Mouse (Mus musculus) retina, postnatal 1 day (tissue): ENCODE data around the gene Lgals8.

Experiments used
- DNase-seq: peaks from one replicate; pipeline ENCODE4 v3.0.0-alpha.2; 2012

Gene Lgals8

DNA sequence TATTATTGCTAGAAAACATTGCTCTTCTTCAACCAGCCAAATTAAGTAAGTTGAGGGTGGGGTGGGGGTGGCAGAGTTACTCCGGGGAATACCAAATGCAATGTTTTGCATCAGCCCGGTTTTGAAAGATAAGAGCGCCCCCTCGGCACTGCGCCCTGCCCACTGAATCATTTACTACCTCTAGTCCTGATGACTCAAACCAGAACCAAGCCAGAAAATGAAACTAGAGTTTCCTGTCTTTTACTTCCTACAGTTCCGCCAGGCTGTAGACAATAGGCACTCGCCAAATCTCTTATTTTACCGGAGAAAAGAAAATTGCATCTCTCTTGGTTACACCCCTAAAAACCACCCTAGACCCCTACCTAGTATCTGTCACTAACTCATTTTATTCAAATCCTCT lies 4.3 kb downstream of the Lgals8 start:
- DNase-seq: peak; percentile 37

DNA sequence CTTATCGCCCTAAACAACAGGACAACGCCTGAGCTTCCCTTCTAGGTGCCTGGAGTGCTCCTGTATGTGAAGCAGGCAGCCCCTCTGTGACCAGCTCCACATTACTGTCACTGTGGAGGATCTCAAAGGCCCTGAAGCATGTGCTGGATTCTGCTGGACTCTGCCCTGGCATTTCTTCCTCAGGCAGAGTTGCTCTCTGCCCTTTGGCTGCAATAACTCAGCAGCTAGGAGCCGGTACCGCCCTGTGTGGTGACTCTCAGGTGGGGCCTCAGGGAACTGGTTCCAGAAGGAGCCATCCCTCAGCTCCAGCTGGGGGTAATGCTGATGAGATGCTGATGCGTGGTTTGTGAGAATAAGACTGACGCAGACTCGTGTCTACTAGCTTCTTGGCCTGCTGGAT lies 8.0 kb downstream of the Lgals8 start:
- no peak for DNase-seq

DNA sequence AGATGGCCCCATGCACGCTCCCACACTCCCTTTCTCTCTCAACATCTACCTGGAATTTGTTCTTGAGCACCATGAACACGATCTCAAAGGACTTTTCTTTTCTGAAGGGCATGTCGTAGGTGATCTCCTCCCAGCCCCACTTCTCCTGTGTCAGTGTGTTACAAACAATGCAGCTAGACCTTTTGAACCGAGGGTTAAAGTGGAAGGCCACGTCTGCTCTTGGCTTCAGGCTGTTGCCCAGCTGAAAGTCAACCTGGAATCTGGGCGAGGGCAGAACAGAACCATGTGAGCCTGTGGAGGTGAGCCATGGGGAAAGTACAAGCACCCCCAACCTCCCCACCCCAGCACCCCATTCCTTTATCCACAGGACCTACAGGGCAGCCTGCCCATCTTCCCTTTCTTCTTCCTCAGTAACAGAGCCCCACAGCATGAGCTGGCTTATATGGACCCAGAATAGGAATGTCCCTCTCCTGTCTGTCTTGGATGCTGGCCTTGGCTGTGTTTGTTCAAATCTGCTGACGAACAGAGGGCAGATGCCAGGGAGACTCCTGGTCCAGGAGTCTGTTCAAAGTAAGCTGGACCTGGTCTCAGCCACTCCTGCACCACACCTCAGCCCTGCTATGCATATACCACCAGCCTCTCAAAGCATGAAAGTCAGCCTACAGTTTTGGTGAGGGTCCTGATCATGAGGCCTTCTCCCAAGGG lies 9.9 kb downstream of the Lgals8 start:
- no peak for DNase-seq

DNA sequence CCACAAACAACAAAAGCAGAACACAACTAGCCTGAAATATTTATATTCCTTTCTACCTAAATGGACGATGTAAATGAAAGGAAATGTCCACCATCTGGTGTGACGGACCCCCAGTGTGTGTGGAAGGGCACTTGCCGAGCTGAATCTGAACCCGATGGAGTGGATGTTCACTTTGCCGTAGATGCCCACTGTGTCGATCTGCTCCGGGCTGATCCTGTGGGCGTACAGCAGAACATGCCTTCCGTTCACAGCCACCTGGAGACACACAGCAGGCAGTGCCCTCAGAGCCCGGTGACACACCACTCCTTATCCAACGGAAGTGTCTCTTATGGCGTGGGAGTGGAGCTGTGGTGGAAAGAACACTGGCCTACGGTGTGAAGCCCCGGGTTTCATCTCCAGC lies 11.6 kb downstream of the Lgals8 start:
- DNase-seq: no peak

DNA sequence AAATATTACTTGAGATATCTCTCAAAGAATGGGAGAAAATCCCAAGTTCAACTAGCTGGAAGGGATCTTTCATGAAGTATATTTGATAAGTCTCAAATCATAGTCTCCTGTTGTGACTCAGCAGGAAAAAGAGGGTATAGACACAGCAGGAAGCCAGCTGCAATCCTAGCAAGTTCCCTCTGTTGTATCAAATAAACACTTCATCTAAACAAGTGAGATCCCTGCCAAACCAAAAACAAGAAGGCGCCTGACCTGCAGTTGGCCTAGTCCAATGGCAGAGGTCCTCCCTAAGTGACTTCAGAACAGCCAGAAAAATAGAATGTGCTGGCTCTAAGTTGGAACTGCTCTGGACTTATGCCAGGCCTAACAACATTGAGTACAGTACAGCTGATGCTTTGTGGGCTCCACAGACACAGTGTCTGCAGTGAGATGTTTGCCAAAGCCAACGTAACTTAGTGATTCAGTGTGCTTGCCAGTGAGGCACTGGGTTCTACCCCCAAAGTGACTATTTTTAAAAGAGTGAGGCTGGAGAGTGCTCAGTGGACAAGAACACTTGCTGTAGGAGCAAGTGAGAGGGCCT lies 22.6 kb downstream of the Lgals8 start:
- DNase-seq: no peak

DNA sequence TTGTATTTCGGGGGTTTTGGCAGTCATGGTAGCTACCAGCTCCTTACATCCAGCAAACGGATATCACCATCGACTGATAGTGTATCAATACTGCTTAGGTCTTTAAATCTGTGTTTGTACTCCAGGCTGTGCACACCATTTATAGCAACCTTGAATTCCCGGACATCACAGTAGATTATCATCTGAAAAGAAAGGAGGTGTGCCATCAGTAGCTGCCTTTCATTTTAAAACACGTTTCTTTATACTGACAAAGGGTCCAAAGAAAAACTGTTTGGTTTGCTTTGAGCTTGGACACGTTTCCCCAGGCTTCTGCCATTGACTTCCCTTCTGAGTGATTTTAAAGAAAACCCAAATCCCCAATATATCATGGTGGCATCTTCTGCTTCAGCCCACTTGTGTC lies 23.9 kb downstream of the Lgals8 start:
- DNase-seq: no peak

DNA sequence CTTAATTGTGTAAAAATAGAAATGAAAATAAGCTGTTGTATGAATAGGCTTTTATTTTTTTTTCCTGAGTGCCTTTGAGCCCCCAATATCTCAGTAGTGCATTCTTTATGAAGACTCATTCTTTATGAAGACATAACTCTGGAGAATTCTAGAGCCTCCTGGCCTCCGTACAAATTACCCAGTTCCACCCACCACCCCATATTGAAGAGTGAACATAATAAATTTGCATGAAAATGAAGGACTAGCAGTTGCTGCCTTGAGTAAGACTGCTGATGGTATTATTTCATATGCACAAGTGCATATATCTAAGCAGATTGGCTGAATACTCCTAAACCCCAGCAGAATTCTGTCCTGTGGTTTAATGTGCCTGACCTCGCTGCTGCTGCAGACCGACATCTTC lies 25.2 kb downstream of the Lgals8 start:
- no peak for DNase-seq

DNA sequence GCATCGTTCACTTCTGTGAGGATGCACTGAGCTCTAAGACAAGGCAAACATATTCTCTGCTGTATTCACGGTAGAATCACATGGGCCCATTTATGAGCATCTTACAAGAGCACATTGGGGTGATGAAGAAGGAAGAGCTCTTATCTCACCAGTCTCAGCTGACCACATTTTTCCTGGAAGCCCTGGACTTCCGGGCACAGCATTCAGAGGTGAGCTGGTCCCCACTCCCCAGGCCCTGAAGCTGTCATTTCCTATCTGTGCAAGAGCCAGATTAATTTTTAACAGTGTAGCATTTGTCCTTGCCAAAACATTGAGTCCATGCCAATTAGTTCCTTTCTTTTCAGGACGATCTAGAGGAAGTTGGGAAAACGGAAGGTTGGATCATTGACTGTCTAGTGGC lies 30.9 kb downstream of the Lgals8 start:
- DNase-seq: no peak

DNA sequence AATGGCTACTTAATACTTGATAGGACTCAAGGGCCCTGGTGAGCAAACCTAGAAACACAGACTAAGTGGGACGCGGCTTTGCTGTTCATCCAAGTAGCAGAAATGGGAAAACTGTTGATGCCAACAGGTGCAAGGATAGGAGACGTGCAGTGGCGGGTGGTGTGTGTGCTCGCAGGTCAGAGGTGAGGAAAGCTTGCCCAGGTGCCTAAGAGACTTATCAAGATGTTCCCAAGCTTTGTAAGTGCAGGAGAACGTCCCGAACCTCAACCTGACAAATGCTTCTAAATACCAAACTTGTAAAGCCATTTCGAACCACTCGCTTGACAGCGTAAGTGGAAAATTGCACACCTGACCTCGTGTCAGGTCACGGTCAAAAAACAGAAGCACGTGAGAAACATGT lies 36.2 kb downstream of the Lgals8 start:
- DNase-seq: no peak

DNA sequence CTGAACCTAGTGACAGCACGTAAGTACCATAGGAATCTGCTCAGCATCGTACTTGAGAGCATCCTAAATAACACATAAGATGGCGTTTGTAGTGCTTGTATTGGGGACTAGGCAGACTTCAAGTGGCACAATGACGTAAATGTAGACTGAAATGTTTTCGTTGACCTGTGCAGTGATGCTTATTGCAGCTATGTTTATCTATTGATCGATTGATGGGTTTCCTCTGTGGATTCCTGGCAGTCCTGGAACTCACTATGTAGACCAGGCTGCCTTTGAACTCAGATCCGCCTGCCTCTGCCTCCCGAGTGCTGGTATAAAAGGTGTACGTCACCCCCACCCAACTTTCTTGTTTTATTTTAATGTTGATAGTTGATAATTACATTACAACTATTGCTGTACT lies 44.1 kb downstream of the Lgals8 start:
- DNase-seq: no peak

DNA sequence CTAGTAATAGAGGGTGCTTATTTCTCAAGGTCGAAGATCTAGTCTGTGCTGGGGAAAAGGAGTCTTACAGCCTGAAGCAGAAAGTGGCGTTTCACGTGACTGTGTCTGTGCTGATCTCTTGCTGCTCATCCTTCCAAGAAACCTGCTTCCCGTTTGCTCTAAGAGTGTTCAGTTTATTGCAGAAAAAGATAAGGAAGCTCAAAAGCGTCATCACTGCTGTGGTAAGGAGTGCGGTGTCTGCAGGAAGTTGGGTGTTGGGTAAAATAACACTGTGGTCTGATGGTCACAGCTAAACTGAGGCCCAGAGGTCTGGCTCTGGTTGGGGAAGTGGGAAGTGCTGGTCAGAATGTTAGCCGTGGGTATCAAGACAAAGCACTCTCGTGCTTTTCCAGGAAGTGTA lies 52.7 kb downstream of the Lgals8 start:
- DNase-seq: no peak

DNA sequence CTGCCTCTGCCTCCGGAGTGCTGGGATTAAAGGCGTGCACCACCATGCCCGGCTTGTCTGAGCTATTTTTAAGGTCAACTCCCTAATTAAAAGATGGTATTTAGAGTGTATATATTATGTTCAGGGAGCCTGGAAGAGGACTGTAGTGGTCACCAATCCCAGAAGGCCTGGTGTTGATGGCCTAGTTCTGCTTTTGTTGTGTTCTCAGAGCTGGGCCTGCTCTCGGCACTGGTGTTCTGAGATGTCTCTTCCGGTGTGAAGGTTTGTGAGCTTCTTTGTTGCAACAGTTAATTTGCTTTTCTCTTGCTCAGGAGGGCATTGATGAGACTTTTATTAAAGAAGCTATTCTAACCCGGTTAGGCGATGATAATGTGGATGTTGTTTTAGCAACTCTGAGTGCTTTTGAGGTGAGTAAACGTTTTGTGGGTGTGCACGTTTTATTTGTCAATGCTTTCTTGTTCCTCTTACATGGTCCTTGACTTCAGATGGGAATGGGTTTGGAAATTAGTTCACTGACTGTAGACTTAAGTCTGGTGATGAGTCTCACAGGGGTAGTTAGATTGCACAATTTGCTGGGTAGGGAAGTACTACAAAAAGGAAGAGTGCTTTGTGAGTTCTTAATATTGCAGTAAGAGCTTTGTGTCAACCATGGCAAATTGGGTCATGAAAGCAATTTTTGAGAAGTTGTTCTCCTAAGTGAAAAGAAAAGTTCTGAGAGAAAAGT lies 56.2 kb downstream of the Lgals8 start:
- no peak for DNase-seq

DNA sequence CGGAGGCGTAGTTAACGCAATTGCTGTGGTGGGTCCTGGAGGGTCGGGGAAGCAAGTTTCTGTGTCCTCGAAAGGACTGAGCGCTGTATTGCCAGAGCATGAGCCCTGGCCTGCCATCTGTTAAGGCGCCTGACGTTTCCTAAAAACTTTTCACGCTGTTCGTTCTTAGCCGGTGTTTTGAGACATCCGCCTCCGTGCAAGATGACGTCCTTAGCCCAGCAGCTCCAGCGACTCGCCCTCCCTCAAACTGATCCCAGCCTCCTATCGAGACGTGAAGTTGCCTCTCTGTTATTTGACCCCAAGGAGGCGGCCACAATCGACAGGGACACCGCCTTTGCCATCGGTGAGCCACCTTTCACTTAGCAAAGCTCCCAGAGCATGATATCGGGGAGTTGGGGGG lies 69.2 kb downstream of the Lgals8 start:
- no peak for DNase-seq

DNA sequence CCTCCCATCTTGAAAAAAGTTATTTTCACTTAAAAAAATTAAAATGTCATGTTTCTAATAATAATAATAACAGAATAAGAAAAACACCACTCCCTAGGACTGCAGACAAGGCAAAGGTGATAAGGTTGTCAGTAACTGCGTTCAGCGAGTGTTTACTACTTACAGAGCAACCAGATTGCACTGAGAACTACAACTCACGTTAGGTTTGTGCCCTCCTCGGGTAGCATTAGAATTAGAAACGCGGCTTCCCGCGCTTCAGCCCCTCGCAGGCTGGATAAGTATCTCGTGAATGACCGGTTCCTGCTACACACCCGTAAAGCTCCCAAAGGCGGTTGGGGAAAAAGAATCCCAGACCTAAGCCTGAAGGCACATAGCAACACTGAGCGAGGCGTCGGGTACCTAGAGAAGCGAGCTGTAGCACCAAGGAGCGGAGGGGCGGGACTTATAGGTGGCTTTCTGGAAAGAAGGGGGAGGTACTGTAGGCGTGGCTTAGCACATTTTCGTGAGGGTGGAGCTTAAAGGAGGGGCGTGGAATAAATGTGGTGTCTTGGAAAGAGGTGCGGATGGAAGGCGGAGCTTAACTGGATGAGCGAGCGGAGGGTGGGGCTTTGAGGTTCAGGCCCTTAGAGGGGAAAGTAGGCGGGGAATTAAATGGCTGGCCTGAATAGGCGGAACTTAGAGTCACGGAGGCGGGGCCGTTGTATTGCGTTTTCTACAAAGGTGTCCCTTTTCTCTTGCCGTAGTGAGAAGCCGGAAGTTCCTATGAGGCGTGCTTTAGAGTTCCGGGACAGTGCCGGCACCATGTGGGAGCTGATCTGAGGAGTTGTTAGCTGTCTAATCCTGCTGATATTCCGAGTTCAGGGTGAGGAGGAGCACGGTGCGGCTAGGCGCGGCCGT lies 69.9 kb downstream of the Lgals8 start, which contains the start of gene Heatr1:
Heatr1 (plus strand) TSS at position 419 of the 897 bp plus-strand sequence.
- peak; percentile 99 for DNase-seq
